Mouse (Mus musculus) lung, postnatal 25 days (tissue): ENCODE results near the gene Hmgn1.
"Not testable (repeated sequence)": the region's sequence is repeated elsewhere in the genome, so short reads cannot be mapped to it uniquely, and the experiment has no call there.

Source experiments
- DNase-seq: peaks from one replicate; pipeline ENCODE4 v3.0.0; 2022; ENCODE audit warnings: low spot score

Hmgn1 gene

GRCm38 (mm10) chr16:96127657-96128344 lies at the start of gene Hmgn1:
Gene Hmgn1, minus strand, starts transcription at chr16:96127729.
- peak; percentile 97 for DNase-seq

- DNase-seq, result peak; percentile 86
Observed at GRCm38 (mm10) chr16:96175399-96175798, 47.9 kb upstream of the Hmgn1 start.

- no peak for DNase-seq
Observed at GRCm38 (mm10) chr16:96173648-96174047, 46.1 kb upstream of the Hmgn1 start.

- DNase-seq, result no peak
Observed at GRCm38 (mm10) chr16:96168837-96169236, 41.3 kb upstream of the Hmgn1 start.

GRCm38 (mm10) chr16:96165723-96166264 lies 38.3 kb upstream of the Hmgn1 start:
- DNase-seq, result no peak

- DNase-seq, result no peak
Observed at GRCm38 (mm10) chr16:96161336-96161735, 33.8 kb upstream of the Hmgn1 start.

GRCm38 (mm10) chr16:96160927-96161326 lies 33.4 kb upstream of the Hmgn1 start:
- no peak for DNase-seq

GRCm38 (mm10) chr16:96159794-96160346 lies 32.3 kb upstream of the Hmgn1 start:
- DNase-seq, result no peak

- peak; percentile 32 for DNase-seq
Observed at GRCm38 (mm10) chr16:96159091-96159731, 31.7 kb upstream of the Hmgn1 start.

GRCm38 (mm10) chr16:96158511-96159080 lies 31.1 kb upstream of the Hmgn1 start:
- no peak for DNase-seq

GRCm38 (mm10) chr16:96157171-96157570 lies 29.6 kb upstream of the Hmgn1 start:
- no peak for DNase-seq

- DNase-seq, result no peak
Observed at GRCm38 (mm10) chr16:96156019-96156418, 28.5 kb upstream of the Hmgn1 start.

- no peak for DNase-seq
Observed at GRCm38 (mm10) chr16:96154476-96154875, 26.9 kb upstream of the Hmgn1 start.

- DNase-seq, result peak; percentile 67
Observed at GRCm38 (mm10) chr16:96151551-96151950, 24.0 kb upstream of the Hmgn1 start.

- no peak for DNase-seq
Observed at GRCm38 (mm10) chr16:96150995-96151394, 23.5 kb upstream of the Hmgn1 start.

GRCm38 (mm10) chr16:96149311-96149710 lies 21.8 kb upstream of the Hmgn1 start:
- no peak for DNase-seq

- no peak for DNase-seq
Observed at GRCm38 (mm10) chr16:96148834-96149233, 21.3 kb upstream of the Hmgn1 start.

GRCm38 (mm10) chr16:96145814-96146213 lies 18.3 kb upstream of the Hmgn1 start:
- DNase-seq, result no peak

GRCm38 (mm10) chr16:96145110-96145800 lies 17.7 kb upstream of the Hmgn1 start, which contains the start of gene Wrb:
Gene Wrb, plus strand, starts transcription at chr16:96145407.
- DNase-seq, result peak; percentile 99

- DNase-seq, result not testable (repeated sequence)
Observed at GRCm38 (mm10) chr16:96144748-96145109, 17.2 kb upstream of the Hmgn1 start.

- no peak for DNase-seq
Observed at GRCm38 (mm10) chr16:96128466-96128865, 937 bp upstream of the Hmgn1 start.

- DNase-seq, result no peak
Observed at GRCm38 (mm10) chr16:96127288-96127656, 257 bp downstream of the Hmgn1 start.
